Comparison of ENCODE assay signal across 13 mouse cellular contexts in genomic region chr4:132101152-132101551, GRCm38 (mm10). TPM values are rescaled to one million over a fixed set of nuclear protein-coding genes. Genes with fewer than 3 reads are reported as not detected.
DNase-seq lines count a peak whose midpoint lies in the region; ATAC-seq and TF ChIP-seq lines count a peak whose summit lies in the region.
"Had no signal": no experiment of that assay in that cellular context is flagged by ENCODE, and none has a peak within 500 bp of the region (broad histone marks: within the 10 kb centered on the region; RNA-seq: fewer than 3 reads in every experiment).

No protein-coding gene starts in this region.

- TF ChIP-seq CTCF in heart, postnatal 0 days (IDR thresholded peaks at IDR 0.05; ENCODE audit: low read depth): peak; percentile 38
- 0 out of 2 replicates have a peak, but pooled peaks have one; percentile 18 for TF ChIP-seq CTCF in lung, adult 2 months (IDR thresholded peaks at IDR 0.05; ENCODE audit: insufficient read depth, low read length)
- peak in 2 of 3 experiments; percentile 30 to 79; a peak in 3 of 6 replicates for TF ChIP-seq CTCF in MEL (IDR thresholded peaks at IDR 0.05 in 2 of 3, conservative IDR thresholded peaks at IDR 0.05 in 1 of 3; ENCODE audit: control insufficient read depth in 1 of 3, insufficient read depth in 1 of 3, low read depth in 2 of 3, low read length in 3 of 3, poor library complexity in 1 of 3, severe bottlenecking in 1 of 3)

- H3K4me3 ChIP-seq in heart, postnatal 0 days (ENCODE audit: low read depth, low read length): no peak overlapping the region
- H3K4me3 ChIP-seq in lung, adult 2 months (replicated peaks; ENCODE audit: extremely low read depth, low read depth, low read length): no peak overlapping the region
- H3K4me3 ChIP-seq in MEL (ENCODE audit: control insufficient read depth in 1 of 2, insufficient read depth in 1 of 2, low read depth in 2 of 2, low read length in 2 of 2): no peak overlapping the region
- H3K4me3 ChIP-seq: forebrain, embryonic 10.5 days; heart, embryonic 15.5 days had no signal

- peak; percentile 83 for TF ChIP-seq RAD21 in MEL (IDR thresholded peaks at IDR 0.05; ENCODE audit: low read depth, low read length)

- DNase-seq in heart, postnatal 0 days (ENCODE audit: low spot score): no peak
- no peak for DNase-seq in heart, postnatal 25 days (ENCODE audit: low spot score)
- no peak for DNase-seq in lung, adult 2 months
- no peak for DNase-seq in lung, postnatal 25 days (ENCODE audit: low spot score)
- peak; percentile 44 for DNase-seq in MEL (ENCODE audit: low read depth, low spot score)
- DNase-seq in retina, postnatal 1 day: peak; percentile 45
- DNase-seq in frontal cortex, postnatal 25 days (ENCODE audit: low spot score in 2 of 2): no peak
- DNase-seq: gastrocnemius, postnatal 36 days; right cerebral cortex, postnatal 25 days had no signal

- WGBS in heart, postnatal 0 days: 39% methylated on average over 3 of the region's 3 CpGs
- WGBS in lung, adult 2 months: 22% methylated on average over 3 of the region's 3 CpGs

- no peak overlapping the region for H3K9ac ChIP-seq in heart, postnatal 0 days (replicated peaks; ENCODE audit: low read depth, low read length)
- no peak overlapping the region for H3K9ac ChIP-seq in MEL (ENCODE audit: control insufficient read depth, low read depth, low read length, poor library complexity, severe bottlenecking)
- H3K9ac ChIP-seq: heart, embryonic 15.5 days had no signal

- H3K4me2 ChIP-seq in heart, postnatal 0 days (ENCODE audit: low read depth, low read length): no peak overlapping the region
- H3K4me2 ChIP-seq: heart, embryonic 15.5 days had no signal

- ATAC-seq in heart, postnatal 0 days (ENCODE audit: insufficient read depth, low read depth): no peak
- ATAC-seq: intestine, embryonic 16.5 days had no signal

- 0 out of 2 replicates have a peak, but pooled peaks cover 5% of the 10 kb centered on the region for H3K4me1 ChIP-seq in heart, postnatal 0 days (ENCODE audit: control insufficient read depth, insufficient read depth)
- peaks cover 2% of the 10 kb centered on the region for H3K4me1 ChIP-seq in lung, adult 2 months (ENCODE audit: control insufficient read depth, insufficient read depth, low read length)
- H3K4me1 ChIP-seq in MEL (ENCODE audit: control insufficient read depth in 1 of 2, insufficient read depth in 2 of 2, low read length in 2 of 2): no peaks in the 10 kb centered on the region

- intact Hi-C loops in heart, postnatal 25 days (cut with DNase I): no loop called here

- no peaks in the 10 kb centered on the region for H3K36me3 ChIP-seq in heart, postnatal 0 days (replicated peaks; ENCODE audit: control insufficient read depth, insufficient read depth, low read length)
- no peaks in the 10 kb centered on the region for H3K36me3 ChIP-seq in MEL (ENCODE audit: control insufficient read depth in 1 of 2, insufficient read depth in 2 of 2, low read length in 2 of 2)
- H3K36me3 ChIP-seq: forebrain, embryonic 10.5 days; heart, embryonic 15.5 days had no signal

- H3K27me3 ChIP-seq in heart, postnatal 0 days (ENCODE audit: control insufficient read depth, insufficient read depth, low read length): no peaks in the 10 kb centered on the region
- peaks cover 9 to 25% of the 10 kb centered on the region in 2 experiments for H3K27me3 ChIP-seq in MEL (ENCODE audit: control insufficient read depth in 1 of 2, insufficient read depth in 2 of 2, low read length in 2 of 2)
- H3K27me3 ChIP-seq: heart, embryonic 15.5 days had no signal

- no peak overlapping the region for H3K27ac ChIP-seq in heart, postnatal 0 days (ENCODE audit: low read depth)
- no peak overlapping the region for H3K27ac ChIP-seq in MEL (ENCODE audit: control insufficient read depth, low read depth, low read length)
- H3K27ac ChIP-seq: forebrain, embryonic 10.5 days; heart, embryonic 15.5 days had no signal

- H3K9me3 ChIP-seq in heart, postnatal 0 days (replicated peaks; ENCODE audit: control insufficient read depth, low read length): no peaks in the 10 kb centered on the region
- no peaks in the 10 kb centered on the region for H3K9me3 ChIP-seq in MEL (replicated peaks; ENCODE audit: insufficient read depth, low read length)
- H3K9me3 ChIP-seq: forebrain, embryonic 10.5 days; heart, embryonic 15.5 days had no signal

- no peaks in the 10 kb centered on the region for H3K79me2 ChIP-seq in MEL (ENCODE audit: control insufficient read depth, insufficient read depth, low read length, poor library complexity)

- no peak for TF ChIP-seq POLR2A in lung, adult 2 months (IDR thresholded peaks at IDR 0.05; ENCODE audit: borderline replicate concordance, extremely low read depth, low read depth, low read length)
- TF ChIP-seq POLR2A in MEL (IDR thresholded peaks at IDR 0.05; ENCODE audit: control insufficient read depth in 1 of 2, insufficient read depth in 1 of 2, low read depth in 1 of 2, low read length in 2 of 2, poor library complexity in 1 of 2): no peak

- TF ChIP-seq EP300 in heart, postnatal 0 days (IDR thresholded peaks at IDR 0.05; ENCODE audit: low read depth): no peak
- no peak for TF ChIP-seq EP300 in MEL (IDR thresholded peaks at IDR 0.05; ENCODE audit: low read depth in 1 of 2, low read length in 2 of 2)

TF ChIP-seq in MEL, 35 proteins besides CTCF, POLR2A, EP300 and RAD21:
- peak; percentile 68 for TF ChIP-seq ZC3H11A (IDR thresholded peaks at IDR 0.05; ENCODE audit: low read depth, low read length)
- no peak for TF ChIP-seq NELFE (IDR thresholded peaks at IDR 0.05; ENCODE audit: low read depth, low read length)
- TF ChIP-seq SMC3 (IDR thresholded peaks at IDR 0.05; ENCODE audit: low read depth, low read length): peak; percentile 81

RNA-seq across cellular contexts. Expression of gene Epb41, which starts 26.0 kb away (rescaled TPM):
- 47.3 and 52.8 TPM in 2 replicates for total RNA-seq in heart, postnatal 0 days (2014; rRNA removed; ENCODE audit: low replicate concordance)
- 21.2 and 26.6 TPM in 2 replicates for polyA plus RNA-seq in heart, postnatal 0 days (2015; fragmentation: Nextera tagmentation; extraction: Ambion mirVana)
- total RNA-seq in heart, postnatal 25 days (2021): 100 to 1,000 TPM; 144 to 184 TPM
- polyA plus RNA-seq in lung, adult 2 months (2012; rRNA removed): 38.3 and 45.3 TPM in 2 replicates
- total RNA-seq in MEL (2012; rRNA removed): 36.5 and 41.9 TPM in 2 replicates
- polyA plus RNA-seq in MEL (2012; ENCODE audit: insufficient read depth in 1 of 2, insufficient read length in 2 of 2, low read depth in 1 of 2, low replicate concordance in 2 of 2, missing spikeins in 1 of 2): 100 to 1,000 TPM in 1 of 2 experiments, 10 to 100 TPM in 1; 44.3 to 115 TPM

RNA-seq across cellular contexts. Expression of gene Gm10300, which starts 26.7 kb away (rescaled TPM):
- total RNA-seq in heart, postnatal 0 days (2014; rRNA removed; ENCODE audit: low replicate concordance): 1.7 TPM in 1 of 2 replicates, not detected in the other
- 0.18 TPM in 2 replicates for polyA plus RNA-seq in heart, postnatal 0 days (2015; fragmentation: Nextera tagmentation; extraction: Ambion mirVana)
- under 1 TPM in 1 of 2 experiments, not detected in 1; 0.17 TPM for total RNA-seq in heart, postnatal 25 days (2021)
- 0.07 and 0.25 TPM in 2 replicates for polyA plus RNA-seq in lung, adult 2 months (2012; rRNA removed)
- 0.29 and 0.46 TPM in 2 replicates for total RNA-seq in MEL (2012; rRNA removed)
- under 1 TPM in 1 of 2 experiments, not detected in 1; 0.18 TPM for polyA plus RNA-seq in MEL (2012; ENCODE audit: insufficient read depth in 1 of 2, insufficient read length in 2 of 2, low read depth in 1 of 2, low replicate concordance in 2 of 2, missing spikeins in 1 of 2)
- total RNA-seq: gastrocnemius, postnatal 36 days had no signal
- polyA plus RNA-seq: forebrain, embryonic 10.5 days; intestine, embryonic 16.5 days had no signal

RNA-seq across cellular contexts. Expression of gene Oprd1, which starts 43.1 kb away (rescaled TPM):
- total RNA-seq in heart, postnatal 0 days (2014; rRNA removed; ENCODE audit: low replicate concordance): 0.93 and 1.1 TPM in 2 replicates
- 0.37 and 0.70 TPM in 2 replicates for polyA plus RNA-seq in heart, postnatal 0 days (2015; fragmentation: Nextera tagmentation; extraction: Ambion mirVana)
- total RNA-seq in heart, postnatal 25 days (2021): under 1 TPM; 0.20 to 0.23 TPM
- 0.11 TPM in 2 replicates for polyA plus RNA-seq in lung, adult 2 months (2012; rRNA removed)
- total RNA-seq in MEL (2012; rRNA removed): not detected in 2 replicates
- polyA plus RNA-seq in MEL (2012; ENCODE audit: insufficient read depth in 1 of 2, insufficient read length in 2 of 2, low read depth in 1 of 2, low replicate concordance in 2 of 2, missing spikeins in 1 of 2): under 1 TPM in 1 of 2 experiments, not detected in 1; 0.01 TPM
- total RNA-seq: gastrocnemius, postnatal 36 days; neutrophil, adult 5-6 weeks had no signal
- polyA plus RNA-seq: forebrain, embryonic 10.5 days had no signal

Comparison
In these comparisons a context has a peak if more than half of its experiments do, and no peak if none do; other contexts are left out.
1. DNase-seq: peak in MEL (single experiment) and retina, postnatal 1 day (single experiment); none in heart, postnatal 0 days (single experiment), heart, postnatal 25 days (single experiment), lung, adult 2 months (single experiment), lung, postnatal 25 days (single experiment) and frontal cortex, postnatal 25 days (0 of 2).
2. Peak in every context shown above with its lines, with median percentiles within 50 percentile points of each other: CTCF ChIP-seq.